Mouse (Mus musculus): ENCODE results near the gene Iqca. TPM values are rescaled to one million over a fixed set of nuclear protein-coding genes. Genes with fewer than 3 reads are reported as not detected.

Gene Iqca
- polyA plus RNA-seq, 1 experiment from 2014 or later: 1.1 TPM

DNA sequence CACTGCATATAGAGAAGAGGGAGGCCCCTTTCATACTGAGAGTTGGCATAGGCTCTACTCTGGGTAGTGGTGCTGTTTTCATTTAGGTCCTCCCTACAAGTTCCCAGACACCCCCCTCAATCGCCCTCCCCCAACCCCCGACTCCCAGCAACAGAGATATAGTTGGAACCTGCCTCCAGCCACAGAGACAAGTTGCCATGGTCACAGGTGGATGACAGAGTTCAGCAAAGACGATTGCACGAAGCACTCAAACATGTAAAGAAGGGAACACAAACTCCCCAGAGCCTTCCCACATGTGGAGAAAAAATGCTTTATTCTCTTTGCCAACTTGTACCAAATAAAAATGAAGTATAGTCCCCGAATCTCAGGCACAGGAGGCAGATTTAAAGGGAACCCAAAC is 29.3 kb upstream of the Iqca start:
- no peak for DNase-seq (ENCODE audit: low spot score)
- Histone ChIP-seq H3K9ac (ENCODE audit: low read depth, low read length) (no peak overlapping the region), H3K36me3 (ENCODE audit: control insufficient read depth, insufficient read depth, low read length) (no peaks in the 10 kb centered on the region), H3K4me2 (replicated peaks; ENCODE audit: low read depth, low read length) (no peak overlapping the region), H3K4me3 (ENCODE audit: low read depth, low read length) (no peak overlapping the region), H3K27me3 (ENCODE audit: control insufficient read depth, insufficient read depth, low read length) (no peaks in the 10 kb centered on the region), H3K4me1 (replicated peaks; ENCODE audit: control insufficient read depth, insufficient read depth, low read length) (no peaks in the 10 kb centered on the region), H3K9me3 (ENCODE audit: control insufficient read depth, low read length) (no peaks in the 10 kb centered on the region; the same call in 1 of the 2 replicates), H3K27ac (ENCODE audit: low read depth, low read length) (no peak overlapping the region)
- 81% methylated on average over 5 of the region's 5 CpGs for WGBS
- no peak for ATAC-seq (ENCODE audit: low FRiP score)

- Histone ChIP-seq H3K27me3 (ENCODE audit: control insufficient read depth, insufficient read depth, low read length) (no peaks in the 10 kb centered on the region), H3K27ac (ENCODE audit: low read depth, low read length) (no peak overlapping the region), H3K9ac (ENCODE audit: low read depth, low read length) (no peak overlapping the region), H3K9me3 (ENCODE audit: control insufficient read depth, low read length) (no peaks in the 10 kb centered on the region), H3K4me3 (ENCODE audit: low read depth, low read length) (no peak overlapping the region), H3K4me2 (replicated peaks; ENCODE audit: low read depth, low read length) (no peak overlapping the region), H3K36me3 (ENCODE audit: control insufficient read depth, insufficient read depth, low read length) (no peaks in the 10 kb centered on the region), H3K4me1 (replicated peaks; ENCODE audit: control insufficient read depth, insufficient read depth, low read length) (no peaks in the 10 kb centered on the region)
- WGBS: 83% methylated on average over 12 of the region's 12 CpGs
- DNase-seq (ENCODE audit: low spot score) (no peak), ATAC-seq (ENCODE audit: low FRiP score) (no peak)
Measured at GRCm38 (mm10) chr1:90180966-90181699, 27.9 kb upstream of the Iqca start.

GRCm38 (mm10) chr1:90180479-90180878 is 27.3 kb upstream of the Iqca start:
- H3K9ac ChIP-seq (ENCODE audit: low read depth, low read length): no peak overlapping the region
- no peak overlapping the region for H3K4me2 ChIP-seq (replicated peaks; ENCODE audit: low read depth, low read length)
- no peaks in the 10 kb centered on the region for H3K4me1 ChIP-seq (replicated peaks; ENCODE audit: control insufficient read depth, insufficient read depth, low read length)
- DNase-seq (ENCODE audit: low spot score): no peak
- H3K9me3 ChIP-seq (ENCODE audit: control insufficient read depth, low read length): no peaks in the 10 kb centered on the region
- no peaks in the 10 kb centered on the region for H3K36me3 ChIP-seq (ENCODE audit: control insufficient read depth, insufficient read depth, low read length)
- no peak overlapping the region for H3K4me3 ChIP-seq (ENCODE audit: low read depth, low read length)
- H3K27ac ChIP-seq (ENCODE audit: low read depth, low read length): no peak overlapping the region
- WGBS: 89% methylated on average over 7 of the region's 7 CpGs
- ATAC-seq (ENCODE audit: low FRiP score): no peak
- no peaks in the 10 kb centered on the region for H3K27me3 ChIP-seq (ENCODE audit: control insufficient read depth, insufficient read depth, low read length)

GRCm38 (mm10) chr1:90177978-90178377 is 24.8 kb upstream of the Iqca start:
- H3K9ac ChIP-seq (ENCODE audit: low read depth, low read length): no peak overlapping the region
- H3K9me3 ChIP-seq (ENCODE audit: control insufficient read depth, low read length): no peaks in the 10 kb centered on the region
- no peaks in the 10 kb centered on the region for H3K4me1 ChIP-seq (replicated peaks; ENCODE audit: control insufficient read depth, insufficient read depth, low read length)
- H3K4me2 ChIP-seq (replicated peaks; ENCODE audit: low read depth, low read length): no peak overlapping the region
- H3K4me3 ChIP-seq (ENCODE audit: low read depth, low read length): no peak overlapping the region
- 70% methylated on average over 5 of the region's 5 CpGs for WGBS
- DNase-seq (ENCODE audit: low spot score): no peak
- no peaks in the 10 kb centered on the region for H3K36me3 ChIP-seq (ENCODE audit: control insufficient read depth, insufficient read depth, low read length)
- no peak overlapping the region for H3K27ac ChIP-seq (ENCODE audit: low read depth, low read length)
- no peak for ATAC-seq (ENCODE audit: low FRiP score)
- H3K27me3 ChIP-seq (ENCODE audit: control insufficient read depth, insufficient read depth, low read length): no peaks in the 10 kb centered on the region

DNA sequence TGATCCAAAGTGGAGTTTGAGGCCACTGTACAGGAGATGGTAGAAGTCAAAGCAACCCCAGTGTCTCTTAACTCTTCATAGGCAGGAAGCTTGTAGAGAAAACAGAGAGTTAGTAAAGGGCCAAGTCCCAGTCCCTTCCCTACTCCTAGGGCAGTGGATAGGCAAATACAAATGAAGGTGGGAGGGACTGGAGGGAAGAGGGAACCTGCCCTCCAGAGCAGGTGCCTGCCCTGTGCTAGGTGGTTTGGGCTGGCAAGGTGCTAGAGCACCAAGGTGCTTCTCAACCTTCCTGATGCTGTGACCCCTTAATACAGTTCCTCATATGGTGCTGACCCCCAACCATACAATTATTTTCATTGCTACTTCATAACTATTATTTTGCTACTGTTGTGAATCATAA is 24.4 kb upstream of the Iqca start:
- DNase-seq (ENCODE audit: low spot score) (no peak), ATAC-seq (ENCODE audit: low FRiP score) (no peak)
- Histone ChIP-seq H3K27ac (ENCODE audit: low read depth, low read length) (no peak overlapping the region), H3K4me3 (ENCODE audit: low read depth, low read length) (no peak overlapping the region), H3K4me1 (replicated peaks; ENCODE audit: control insufficient read depth, insufficient read depth, low read length) (no peaks in the 10 kb centered on the region), H3K36me3 (ENCODE audit: control insufficient read depth, insufficient read depth, low read length) (no peaks in the 10 kb centered on the region), H3K27me3 (ENCODE audit: control insufficient read depth, insufficient read depth, low read length) (no peaks in the 10 kb centered on the region), H3K9ac (ENCODE audit: low read depth, low read length) (no peak overlapping the region), H3K9me3 (ENCODE audit: control insufficient read depth, low read length) (no peaks in the 10 kb centered on the region), H3K4me2 (replicated peaks; ENCODE audit: low read depth, low read length) (no peak overlapping the region)

- Histone ChIP-seq H3K4me3 (ENCODE audit: low read depth, low read length) (no peak overlapping the region), H3K27ac (ENCODE audit: low read depth, low read length) (no peak overlapping the region), H3K9ac (ENCODE audit: low read depth, low read length) (no peak overlapping the region), H3K27me3 (ENCODE audit: control insufficient read depth, insufficient read depth, low read length) (no peaks in the 10 kb centered on the region), H3K4me2 (replicated peaks; ENCODE audit: low read depth, low read length) (no peak overlapping the region), H3K36me3 (ENCODE audit: control insufficient read depth, insufficient read depth, low read length) (no peaks in the 10 kb centered on the region), H3K4me1 (replicated peaks; ENCODE audit: control insufficient read depth, insufficient read depth, low read length) (no peaks in the 10 kb centered on the region), H3K9me3 (ENCODE audit: control insufficient read depth, low read length) (no peaks in the 10 kb centered on the region)
- WGBS: 70% methylated on average over 7 of the region's 7 CpGs
- no peak for DNase-seq (ENCODE audit: low spot score)
- ATAC-seq (ENCODE audit: low FRiP score): no peak
Measured at GRCm38 (mm10) chr1:90176223-90176622, 23.0 kb upstream of the Iqca start.

DNA sequence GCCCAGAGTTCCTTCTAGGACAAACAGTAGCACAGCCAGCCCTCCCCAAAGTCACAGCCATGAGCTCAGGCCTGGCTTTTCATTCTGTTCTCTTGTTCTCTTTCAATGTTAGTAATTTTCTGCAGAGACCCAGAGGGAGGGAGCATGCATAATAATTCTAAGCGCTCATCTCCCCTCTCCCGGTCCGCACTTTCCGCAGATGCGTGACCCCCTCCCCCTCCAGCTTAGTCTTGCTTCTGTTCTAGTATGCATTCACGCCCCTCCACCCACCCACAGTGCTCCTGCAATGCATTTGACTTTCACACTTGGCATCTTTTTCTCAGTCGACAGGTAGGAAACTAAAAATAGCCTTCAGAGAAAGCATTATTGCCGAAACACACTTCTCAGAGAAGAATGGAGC is 21.1 kb upstream of the Iqca start:
- no peaks in the 10 kb centered on the region for H3K36me3 ChIP-seq (ENCODE audit: control insufficient read depth, insufficient read depth, low read length)
- WGBS: 41% methylated on average over 8 of the region's 8 CpGs
- no peaks in the 10 kb centered on the region for H3K27me3 ChIP-seq (ENCODE audit: control insufficient read depth, insufficient read depth, low read length)
- H3K4me2 ChIP-seq (replicated peaks; ENCODE audit: low read depth, low read length): no peak overlapping the region
- H3K4me1 ChIP-seq (replicated peaks; ENCODE audit: control insufficient read depth, insufficient read depth, low read length): no peaks in the 10 kb centered on the region
- no peak for DNase-seq (ENCODE audit: low spot score)
- H3K9me3 ChIP-seq (ENCODE audit: control insufficient read depth, low read length): no peaks in the 10 kb centered on the region
- H3K4me3 ChIP-seq (ENCODE audit: low read depth, low read length): no peak overlapping the region
- ATAC-seq (ENCODE audit: low FRiP score): no peak
- no peak overlapping the region for H3K27ac ChIP-seq (ENCODE audit: low read depth, low read length)
- no peak overlapping the region for H3K9ac ChIP-seq (ENCODE audit: low read depth, low read length)

GRCm38 (mm10) chr1:90164319-90164718 is 11.1 kb upstream of the Iqca start:
- H3K4me2 ChIP-seq (replicated peaks; ENCODE audit: low read depth, low read length): no peak overlapping the region
- DNase-seq (ENCODE audit: low spot score) (peak; percentile 18), ATAC-seq (ENCODE audit: low FRiP score) (no peak)
- H3K9me3 ChIP-seq (ENCODE audit: control insufficient read depth, low read length): no peaks in the 10 kb centered on the region
- H3K4me1 ChIP-seq (replicated peaks; ENCODE audit: control insufficient read depth, insufficient read depth, low read length): 0 out of 2 replicates have a peak, but pooled peaks cover 2% of the 10 kb centered on the region
- H3K4me3 ChIP-seq (ENCODE audit: low read depth, low read length): no peak overlapping the region
- WGBS: 37% methylated on average over 3 of the region's 3 CpGs
- no peaks in the 10 kb centered on the region for H3K36me3 ChIP-seq (ENCODE audit: control insufficient read depth, insufficient read depth, low read length)
- no peaks in the 10 kb centered on the region for H3K27me3 ChIP-seq (ENCODE audit: control insufficient read depth, insufficient read depth, low read length)
- no peak overlapping the region for H3K9ac ChIP-seq (ENCODE audit: low read depth, low read length)
- no peak overlapping the region for H3K27ac ChIP-seq (ENCODE audit: low read depth, low read length)

- no peak for DNase-seq (ENCODE audit: low spot score)
Measured at GRCm38 (mm10) chr1:90163161-90163560, 10.0 kb upstream of the Iqca start.

More at GRCm38 (mm10) chr1:90163161-90163560, 10.0 kb upstream of the Iqca start:
- Histone ChIP-seq H3K4me3 (ENCODE audit: low read depth, low read length) (no peak overlapping the region), H3K9ac (ENCODE audit: low read depth, low read length) (no peak overlapping the region), H3K9me3 (ENCODE audit: control insufficient read depth, low read length) (no peaks in the 10 kb centered on the region), H3K27ac (ENCODE audit: low read depth, low read length) (no peak overlapping the region), H3K4me1 (replicated peaks; ENCODE audit: control insufficient read depth, insufficient read depth, low read length) (0 out of 2 replicates have a peak, but pooled peaks cover 2% of the 10 kb centered on the region), H3K36me3 (ENCODE audit: control insufficient read depth, insufficient read depth, low read length) (no peaks in the 10 kb centered on the region), H3K27me3 (ENCODE audit: control insufficient read depth, insufficient read depth, low read length) (no peaks in the 10 kb centered on the region), H3K4me2 (replicated peaks; ENCODE audit: low read depth, low read length) (no peak overlapping the region)
- WGBS: 85% methylated on average over 7 of the region's 7 CpGs
- ATAC-seq (ENCODE audit: low FRiP score): no peak
